Mouse (Mus musculus) ES-E14 (cell line): ENCODE results near the gene Rabep1. TPM values are rescaled to one million over a fixed set of nuclear protein-coding genes. Genes with fewer than 3 reads are reported as not detected.

Source experiments
- DNase-seq: peaks from one replicate; pipeline ENCODE4 v3.0.0-alpha.2; 2013; ENCODE audit warnings: low read depth, low spot score
- H3K27ac ChIP-seq: 2 replicates; pipeline ENCODE4 v1.5.1; 2012; ENCODE audit warnings: low read depth, mild to moderate bottlenecking, low read length, moderate library complexity, mixed read lengths; ENCODE audit not compliant: poor library complexity, insufficient read depth, severe bottlenecking
- H3K36me3 ChIP-seq: 2 replicates; pipeline ENCODE4 v1.6.1; 2012; ENCODE audit warnings: mild to moderate bottlenecking, low read length, moderate library complexity, mixed read lengths; ENCODE audit not compliant: control insufficient read depth, poor library complexity, insufficient read depth, severe bottlenecking
- H3K4me1 ChIP-seq, 2 experiments: fragments of 150-350 bp in 1 of 2; sonication (generic) in 1 of 2; 2 replicates each; pipeline ENCODE4 v1.6.1; 2012; ENCODE audit warnings: low read length in 2 of 2, mild to moderate bottlenecking in 1 of 2, mixed read lengths in 1 of 2; ENCODE audit not compliant: control insufficient read depth in 2 of 2, insufficient read depth in 2 of 2, poor library complexity in 1 of 2
- H3K4me3 ChIP-seq, 2 experiments: fragments of 150-350 bp in 1 of 2; sonication (generic) in 1 of 2; 2 replicates each; pipeline ENCODE4 v1.5.1; 2012; ENCODE audit warnings: low read length in 2 of 2, low read depth in 1 of 2, mild to moderate bottlenecking in 1 of 2, mixed read lengths in 1 of 2; ENCODE audit not compliant: insufficient read depth in 1 of 2, poor library complexity in 1 of 2, severe bottlenecking in 1 of 2
- H3K9ac ChIP-seq: 2 replicates; pipeline ENCODE4 v1.6.1; 2012; ENCODE audit warnings: low read depth, mild to moderate bottlenecking, low read length, mixed read lengths; ENCODE audit not compliant: poor library complexity, insufficient read depth, severe bottlenecking
- H3K9me3 ChIP-seq: fragments of 150-350 bp; sonication (generic); 2 replicates; pipeline ENCODE4 v1.6.1; 2012; ENCODE audit warnings: low read depth, mild to moderate bottlenecking, low read length; ENCODE audit not compliant: control insufficient read depth, insufficient read depth
- CHD2 ChIP-seq: IDR thresholded peaks from 2 replicates; pipeline ENCODE4 v1.6.1; 2014; ENCODE audit warnings: mild to moderate bottlenecking, low read depth, low read length, inconsistent platforms
- HCFC1 ChIP-seq: IDR thresholded peaks from 2 replicates; pipeline ENCODE4 v1.6.1; 2012; ENCODE audit warnings: low read length, inconsistent platforms, borderline replicate concordance; ENCODE audit not compliant: insufficient read depth
- MAFK ChIP-seq: IDR thresholded peaks from 2 replicates; pipeline ENCODE4 v1.6.1; 2014; ENCODE audit warnings: mild to moderate bottlenecking, low read depth, low read length, inconsistent platforms; ENCODE audit not compliant: insufficient read depth
- ZC3H11A ChIP-seq: IDR thresholded peaks from 2 replicates; pipeline ENCODE4 v1.6.1; 2012; ENCODE audit warnings: low read depth, mild to moderate bottlenecking, inconsistent platforms, low read length, borderline replicate concordance
- ZNF384 ChIP-seq: IDR thresholded peaks from 2 replicates; pipeline ENCODE4 v1.6.1; 2012; ENCODE audit warnings: low read depth, low read length, inconsistent platforms
- in situ Hi-C, 2 experiments: fragments of 600-800 bp; cut with MboI; formaldehyde crosslinking; loops; one replicate each; pipeline ENCODE4 v1.15.1; 2025; ENCODE audit warnings: low sequenced_read_pairs in 2 of 2, inconsistent platforms in 1 of 2; ENCODE audit not compliant: unreplicated experiment in 2 of 2
- total RNA-seq: library from RNA; depleted of rRNA; stranded (reverse); fragments of 300-350 nt; gene quantifications from 2 replicates; pipeline ENCODE4 v1.2.3, GENCODE M21; 2012

The Rabep1 gene
- total RNA-seq, 1 experiment: 38.8 TPM

GRCm38 (mm10) chr11:70815498-70816078 is 29.0 kb upstream of the Rabep1 start:
- Histone ChIP-seq H3K9ac (no peak overlapping the region), H3K9me3 (no peaks in the 10 kb centered on the region), H3K36me3 (no peaks in the 10 kb centered on the region), H3K27ac (no peak overlapping the region), H3K4me1 (no peaks in the 10 kb centered on the region), H3K4me3 (no peak overlapping the region)
- TF ChIP-seq CHD2 (no peak), ZC3H11A (peak; percentile 3; the same call in 1 of the 2 replicates)
- in situ Hi-C loops: no loop called here
- DNase-seq: peak; percentile 78

DNA sequence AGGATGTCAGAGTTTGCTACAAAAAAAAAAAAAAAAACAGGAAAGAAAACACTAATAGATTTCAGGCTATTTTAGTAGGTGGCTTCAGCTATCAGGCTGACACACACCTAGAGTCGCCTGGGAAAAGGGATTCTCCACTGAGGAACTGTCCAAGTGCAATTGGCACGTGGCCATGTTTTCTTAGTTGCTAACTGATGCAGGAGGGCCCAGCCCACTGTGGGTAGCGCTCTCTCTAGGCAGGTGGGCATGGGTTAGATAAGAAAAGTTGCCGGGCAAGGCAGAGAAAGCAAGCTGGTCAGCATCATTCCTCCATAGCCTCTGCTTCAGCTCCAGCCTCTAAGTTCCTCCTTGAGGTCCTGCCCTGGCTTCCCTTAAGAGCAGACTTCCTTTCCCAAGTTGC is 27.8 kb upstream of the Rabep1 start:
- no peak overlapping the region for H3K4me3 ChIP-seq
- TF ChIP-seq ZC3H11A (no peak), HCFC1 (no peak), MAFK (no peak), CHD2 (no peak), ZNF384 (no peak)
- H3K9ac ChIP-seq: no peak overlapping the region
- no peaks in the 10 kb centered on the region for H3K4me1 ChIP-seq
- no peak for DNase-seq
- H3K36me3 ChIP-seq: no peaks in the 10 kb centered on the region
- in situ Hi-C loops: no loop called here
- H3K9me3 ChIP-seq: no peaks in the 10 kb centered on the region
- H3K27ac ChIP-seq: no peak overlapping the region

- no peaks in the 10 kb centered on the region for H3K4me1 ChIP-seq
- no peaks in the 10 kb centered on the region for H3K36me3 ChIP-seq
- H3K9me3 ChIP-seq: no peaks in the 10 kb centered on the region
- H3K27ac ChIP-seq: no peak overlapping the region
- DNase-seq: no peak
- no peak overlapping the region for H3K4me3 ChIP-seq
- TF ChIP-seq ZNF384 (no peak), MAFK (no peak), CHD2 (no peak)
- in situ Hi-C loops: no loop called here
- no peak overlapping the region for H3K9ac ChIP-seq
Observed at GRCm38 (mm10) chr11:70820120-70820519, 24.5 kb upstream of the Rabep1 start.

- no peak for DNase-seq
- Histone ChIP-seq H3K4me3 (no peak overlapping the region), H3K27ac (no peak overlapping the region), H3K36me3 (no peaks in the 10 kb centered on the region), H3K9ac (no peak overlapping the region), H3K9me3 (no peaks in the 10 kb centered on the region), H3K4me1 (no peaks in the 10 kb centered on the region)
- no peak for TF ChIP-seq ZNF384
- TF ChIP-seq CHD2: no peak
- TF ChIP-seq ZC3H11A: no peak
- no peak for TF ChIP-seq HCFC1
- TF ChIP-seq MAFK: no peak
- in situ Hi-C loops: no loop called here
Observed at GRCm38 (mm10) chr11:70821728-70822591, 22.6 kb upstream of the Rabep1 start.

DNA sequence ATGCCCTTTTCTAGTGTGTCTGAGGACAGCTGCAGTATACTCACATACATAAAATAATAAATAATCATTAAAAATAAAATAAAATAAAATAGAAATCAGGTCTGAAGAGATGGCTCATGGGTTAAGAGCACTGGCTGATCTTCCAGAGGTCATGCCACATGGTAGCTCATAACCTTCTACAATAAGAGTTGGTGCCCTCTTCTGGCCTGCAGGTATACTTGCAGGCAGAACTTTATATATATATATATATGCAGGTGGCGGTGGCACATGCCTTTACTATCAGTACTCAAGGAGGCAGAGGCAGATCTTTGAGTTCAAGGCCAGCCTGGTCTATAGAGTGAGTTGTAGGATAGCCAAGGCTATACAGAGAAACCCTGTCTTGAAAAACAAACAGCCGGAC is 18.4 kb upstream of the Rabep1 start:
- in situ Hi-C loops: no loop called here
- Histone ChIP-seq H3K4me3 (no peak overlapping the region), H3K36me3 (no peaks in the 10 kb centered on the region), H3K4me1 (no peaks in the 10 kb centered on the region), H3K9ac (no peak overlapping the region), H3K27ac (no peak overlapping the region), H3K9me3 (no peaks in the 10 kb centered on the region)
- TF ChIP-seq MAFK: no peak
- no peak for TF ChIP-seq ZNF384
- no peak for TF ChIP-seq HCFC1
- TF ChIP-seq ZC3H11A: no peak
- no peak for TF ChIP-seq CHD2
- DNase-seq: no peak
